Mouse (Mus musculus): ENCODE measurements around the gene Capza2. TPM values are rescaled to one million over a fixed set of nuclear protein-coding genes. Genes with fewer than 3 reads are reported as not detected.

Gene Capza2
- polyA plus RNA-seq, 1 experiment from 2014 or later: 272 TPM

- ATAC-seq (ENCODE audit: low FRiP score, low TSS enrichment) (no peak), DNase-seq (no peak)
- Histone ChIP-seq H3K4me2 (ENCODE audit: low read length) (no peak overlapping the region), H3K9ac (replicated peaks; ENCODE audit: low read length) (no peak overlapping the region), H3K4me1 (ENCODE audit: control insufficient read depth, insufficient read depth, low read length) (no peaks in the 10 kb centered on the region), H3K36me3 (ENCODE audit: control insufficient read depth, insufficient read depth, low read length) (no peaks in the 10 kb centered on the region), H3K9me3 (ENCODE audit: control insufficient read depth, low read length) (no peaks in the 10 kb centered on the region), H3K27ac (replicated peaks; ENCODE audit: low read depth, low read length) (no peak overlapping the region), H3K4me3 (replicated peaks; ENCODE audit: low read depth, low read length) (no peak overlapping the region), H3K27me3 (ENCODE audit: control insufficient read depth, insufficient read depth, low read length) (no peaks in the 10 kb centered on the region)
- 93% methylated on average over 11 of the region's 11 CpGs for WGBS
Observed at GRCm38 (mm10) chr6:17611352-17612010, 24.6 kb upstream of the Capza2 start.

GRCm38 (mm10) chr6:17612652-17613051 is 23.4 kb upstream of the Capza2 start:
- WGBS: 89% methylated on average over 4 of the region's 4 CpGs
- ATAC-seq (ENCODE audit: low FRiP score, low TSS enrichment): no peak

GRCm38 (mm10) chr6:17620823-17621222 is 15.2 kb upstream of the Capza2 start:
- no peaks in the 10 kb centered on the region for H3K27me3 ChIP-seq (ENCODE audit: control insufficient read depth, insufficient read depth, low read length)
- DNase-seq: no peak
- H3K9me3 ChIP-seq (ENCODE audit: control insufficient read depth, low read length): no peaks in the 10 kb centered on the region
- no peak overlapping the region for H3K4me2 ChIP-seq (ENCODE audit: low read length)
- no peaks in the 10 kb centered on the region for H3K36me3 ChIP-seq (ENCODE audit: control insufficient read depth, insufficient read depth, low read length)
- no peak overlapping the region for H3K4me3 ChIP-seq (replicated peaks; ENCODE audit: low read depth, low read length)
- no peaks in the 10 kb centered on the region for H3K4me1 ChIP-seq (ENCODE audit: control insufficient read depth, insufficient read depth, low read length)
- WGBS: 86% methylated on average over 4 of the region's 4 CpGs
- H3K27ac ChIP-seq (replicated peaks; ENCODE audit: low read depth, low read length): no peak overlapping the region
- no peak overlapping the region for H3K9ac ChIP-seq (replicated peaks; ENCODE audit: low read length)
- ATAC-seq (ENCODE audit: low FRiP score, low TSS enrichment): no peak

More at GRCm38 (mm10) chr6:17612652-17613051, 23.4 kb upstream of the Capza2 start:
- Histone ChIP-seq H3K9ac (replicated peaks; ENCODE audit: low read length) (no peak overlapping the region), H3K27me3 (ENCODE audit: control insufficient read depth, insufficient read depth, low read length) (no peaks in the 10 kb centered on the region), H3K4me3 (replicated peaks; ENCODE audit: low read depth, low read length) (no peak overlapping the region), H3K4me1 (ENCODE audit: control insufficient read depth, insufficient read depth, low read length) (no peaks in the 10 kb centered on the region), H3K27ac (replicated peaks; ENCODE audit: low read depth, low read length) (no peak overlapping the region), H3K36me3 (ENCODE audit: control insufficient read depth, insufficient read depth, low read length) (no peaks in the 10 kb centered on the region), H3K9me3 (ENCODE audit: control insufficient read depth, low read length) (no peaks in the 10 kb centered on the region), H3K4me2 (ENCODE audit: low read length) (no peak overlapping the region)
- no peak for DNase-seq

GRCm38 (mm10) chr6:17621436-17621835 is 14.6 kb upstream of the Capza2 start:
- H3K4me2 ChIP-seq (ENCODE audit: low read length): no peak overlapping the region
- DNase-seq (no peak), ATAC-seq (ENCODE audit: low FRiP score, low TSS enrichment) (no peak)
- 79% methylated on average over 3 of the region's 3 CpGs for WGBS
- no peak overlapping the region for H3K4me3 ChIP-seq (replicated peaks; ENCODE audit: low read depth, low read length)
- no peaks in the 10 kb centered on the region for H3K27me3 ChIP-seq (ENCODE audit: control insufficient read depth, insufficient read depth, low read length)
- no peak overlapping the region for H3K9ac ChIP-seq (replicated peaks; ENCODE audit: low read length)
- H3K4me1 ChIP-seq (ENCODE audit: control insufficient read depth, insufficient read depth, low read length): no peaks in the 10 kb centered on the region
- H3K9me3 ChIP-seq (ENCODE audit: control insufficient read depth, low read length): no peaks in the 10 kb centered on the region
- no peak overlapping the region for H3K27ac ChIP-seq (replicated peaks; ENCODE audit: low read depth, low read length)
- H3K36me3 ChIP-seq (ENCODE audit: control insufficient read depth, insufficient read depth, low read length): no peaks in the 10 kb centered on the region

GRCm38 (mm10) chr6:17628701-17629455 is 7.2 kb upstream of the Capza2 start:
- ATAC-seq (ENCODE audit: low FRiP score, low TSS enrichment): no peak

GRCm38 (mm10) chr6:17629756-17630155 is 6.3 kb upstream of the Capza2 start:
- Histone ChIP-seq H3K27me3 (ENCODE audit: control insufficient read depth, insufficient read depth, low read length) (no peaks in the 10 kb centered on the region), H3K4me2 (ENCODE audit: low read length) (no peak overlapping the region), H3K4me3 (replicated peaks; ENCODE audit: low read depth, low read length) (no peak overlapping the region), H3K27ac (replicated peaks; ENCODE audit: low read depth, low read length) (no peak overlapping the region), H3K9ac (replicated peaks; ENCODE audit: low read length) (no peak overlapping the region), H3K4me1 (ENCODE audit: control insufficient read depth, insufficient read depth, low read length) (no peaks in the 10 kb centered on the region), H3K9me3 (ENCODE audit: control insufficient read depth, low read length) (no peaks in the 10 kb centered on the region), H3K36me3 (ENCODE audit: control insufficient read depth, insufficient read depth, low read length) (no peaks in the 10 kb centered on the region)
- ATAC-seq (ENCODE audit: low FRiP score, low TSS enrichment): no peak
- WGBS: 67% methylated on average over 5 of the region's 5 CpGs
- no peak for DNase-seq

More at GRCm38 (mm10) chr6:17628701-17629455, 7.2 kb upstream of the Capza2 start:
- Histone ChIP-seq H3K9ac (replicated peaks; ENCODE audit: low read length) (no peak overlapping the region), H3K36me3 (ENCODE audit: control insufficient read depth, insufficient read depth, low read length) (no peaks in the 10 kb centered on the region), H3K9me3 (ENCODE audit: control insufficient read depth, low read length) (no peaks in the 10 kb centered on the region), H3K4me1 (ENCODE audit: control insufficient read depth, insufficient read depth, low read length) (no peaks in the 10 kb centered on the region), H3K4me3 (replicated peaks; ENCODE audit: low read depth, low read length) (no peak overlapping the region), H3K27ac (replicated peaks; ENCODE audit: low read depth, low read length) (no peak overlapping the region), H3K27me3 (ENCODE audit: control insufficient read depth, insufficient read depth, low read length) (no peaks in the 10 kb centered on the region), H3K4me2 (ENCODE audit: low read length) (no peak overlapping the region)
- WGBS: 67% methylated on average over 6 of the region's 6 CpGs
- no peak for DNase-seq

GRCm38 (mm10) chr6:17631611-17632010 is 4.4 kb upstream of the Capza2 start:
- DNase-seq (no peak), ATAC-seq (ENCODE audit: low FRiP score, low TSS enrichment) (no peak)
- H3K9ac ChIP-seq (replicated peaks; ENCODE audit: low read length): no peak overlapping the region
- H3K4me3 ChIP-seq (replicated peaks; ENCODE audit: low read depth, low read length): no peak overlapping the region
- 83% methylated on average over 5 of the region's 5 CpGs for WGBS
- no peaks in the 10 kb centered on the region for H3K9me3 ChIP-seq (ENCODE audit: control insufficient read depth, low read length)
- H3K36me3 ChIP-seq (ENCODE audit: control insufficient read depth, insufficient read depth, low read length): no peaks in the 10 kb centered on the region
- H3K27me3 ChIP-seq (ENCODE audit: control insufficient read depth, insufficient read depth, low read length): no peaks in the 10 kb centered on the region
- H3K4me1 ChIP-seq (ENCODE audit: control insufficient read depth, insufficient read depth, low read length): no peaks in the 10 kb centered on the region
- no peak overlapping the region for H3K27ac ChIP-seq (replicated peaks; ENCODE audit: low read depth, low read length)
- no peak overlapping the region for H3K4me2 ChIP-seq (ENCODE audit: low read length)

- no peaks in the 10 kb centered on the region for H3K36me3 ChIP-seq (ENCODE audit: control insufficient read depth, insufficient read depth, low read length)
- no peak overlapping the region for H3K27ac ChIP-seq (replicated peaks; ENCODE audit: low read depth, low read length)
- WGBS: 71% methylated on average over 3 of the region's 3 CpGs
- H3K9ac ChIP-seq (replicated peaks; ENCODE audit: low read length): no peak overlapping the region
- peaks cover 8% of the 10 kb centered on the region for H3K4me1 ChIP-seq (ENCODE audit: control insufficient read depth, insufficient read depth, low read length)
- ATAC-seq (ENCODE audit: low FRiP score, low TSS enrichment): no peak
- H3K9me3 ChIP-seq (ENCODE audit: control insufficient read depth, low read length): no peaks in the 10 kb centered on the region
- no peak overlapping the region for H3K4me3 ChIP-seq (replicated peaks; ENCODE audit: low read depth, low read length)
- DNase-seq: no peak
- no peak overlapping the region for H3K4me2 ChIP-seq (ENCODE audit: low read length)
- H3K27me3 ChIP-seq (ENCODE audit: control insufficient read depth, insufficient read depth, low read length): no peaks in the 10 kb centered on the region
Observed at GRCm38 (mm10) chr6:17633819-17634218, 2.2 kb upstream of the Capza2 start.

- Histone ChIP-seq H3K4me1 (ENCODE audit: control insufficient read depth, insufficient read depth, low read length) (peaks cover 12% of the 10 kb centered on the region), H3K4me3 (replicated peaks; ENCODE audit: low read depth, low read length) (no peak overlapping the region), H3K36me3 (ENCODE audit: control insufficient read depth, insufficient read depth, low read length) (no peaks in the 10 kb centered on the region), H3K27ac (replicated peaks; ENCODE audit: low read depth, low read length) (no peak overlapping the region), H3K4me2 (ENCODE audit: low read length) (no peak overlapping the region), H3K9ac (replicated peaks; ENCODE audit: low read length) (no peak overlapping the region), H3K9me3 (ENCODE audit: control insufficient read depth, low read length) (no peaks in the 10 kb centered on the region), H3K27me3 (ENCODE audit: control insufficient read depth, insufficient read depth, low read length) (no peaks in the 10 kb centered on the region)
- no peak for DNase-seq
- ATAC-seq (ENCODE audit: low FRiP score, low TSS enrichment): no peak
- 74% methylated on average over 3 of the region's 3 CpGs for WGBS
Observed at GRCm38 (mm10) chr6:17634992-17635391, 1.0 kb upstream of the Capza2 start.

All from midbrain, embryonic 14.5 days (tissue).